Mouse (Mus musculus) embryonic fibroblast, embryonic 13.5 days (primary cell): ENCODE results near the gene Cdc26. TPM values are rescaled to one million over a fixed set of nuclear protein-coding genes. Genes with fewer than 3 reads are reported as not detected.
A peak's percentile ranks its signal among the peaks of the same experiment; 100 is the strongest.

ENCODE experiments used
- H3K27ac ChIP-seq: 2 replicates; pipeline ENCODE4 v1.5.1; 2012; ENCODE audit warnings: low read length, control low read depth, inconsistent platforms; ENCODE audit not compliant: insufficient read depth
- H3K4me1 ChIP-seq: 2 replicates; pipeline ENCODE4 v1.6.1; 2011; ENCODE audit warnings: low read length; ENCODE audit not compliant: control insufficient read depth, insufficient read depth
- H3K4me3 ChIP-seq: 2 replicates; pipeline ENCODE4 v1.5.1; 2011; ENCODE audit warnings: mild to moderate bottlenecking, control low read depth, low read length; ENCODE audit not compliant: insufficient read depth
- CTCF ChIP-seq: IDR thresholded peaks from 2 replicates; pipeline ENCODE4 v1.5.1; 2011; ENCODE audit warnings: mild to moderate bottlenecking, control low read depth, low read length, moderate library complexity, borderline replicate concordance; ENCODE audit not compliant: insufficient read depth
- POLR2A ChIP-seq: IDR thresholded peaks from 2 replicates; pipeline ENCODE4 v1.6.1; 2011; ENCODE audit warnings: low read depth, mild to moderate bottlenecking, control low read depth, low read length, moderate library complexity
- polyA plus RNA-seq: library from polyadenylated mRNA; stranded (reverse); fragments of >200 nt; gene quantifications from 2 replicates; pipeline ENCODE4 v1.2.4, GENCODE M21; 2011; ENCODE audit warnings: low read depth; ENCODE audit not compliant: missing spikeins, insufficient read length

The Cdc26 gene
- polyA plus RNA-seq, 1 experiment = 94.3 TPM

DNA sequence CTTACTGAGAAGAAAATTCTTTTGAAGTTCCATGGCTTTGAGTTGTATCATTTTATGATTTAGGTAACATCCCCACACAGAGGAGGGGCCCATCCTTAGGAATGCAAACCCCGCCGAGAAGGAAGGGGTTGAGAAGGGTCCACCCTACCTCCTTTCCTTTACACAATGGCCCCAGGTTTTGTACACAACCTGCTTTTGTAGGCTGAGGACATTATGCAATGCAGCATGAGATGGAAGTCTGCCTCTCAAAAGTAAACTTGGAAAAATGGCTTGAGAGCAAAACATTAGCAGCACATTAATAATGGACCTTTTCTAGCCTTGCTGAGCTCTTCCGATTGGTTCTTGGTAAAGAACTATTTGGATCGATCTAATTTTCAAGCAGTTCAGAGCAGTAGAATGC lies 42.2 kb downstream of the Cdc26 start:
- TF ChIP-seq POLR2A (no peak), CTCF (no peak)
- no peak overlapping the region for H3K27ac ChIP-seq
- no peak overlapping the region for H3K4me3 ChIP-seq
- H3K4me1 ChIP-seq = no peaks in the 10 kb centered on the region

DNA sequence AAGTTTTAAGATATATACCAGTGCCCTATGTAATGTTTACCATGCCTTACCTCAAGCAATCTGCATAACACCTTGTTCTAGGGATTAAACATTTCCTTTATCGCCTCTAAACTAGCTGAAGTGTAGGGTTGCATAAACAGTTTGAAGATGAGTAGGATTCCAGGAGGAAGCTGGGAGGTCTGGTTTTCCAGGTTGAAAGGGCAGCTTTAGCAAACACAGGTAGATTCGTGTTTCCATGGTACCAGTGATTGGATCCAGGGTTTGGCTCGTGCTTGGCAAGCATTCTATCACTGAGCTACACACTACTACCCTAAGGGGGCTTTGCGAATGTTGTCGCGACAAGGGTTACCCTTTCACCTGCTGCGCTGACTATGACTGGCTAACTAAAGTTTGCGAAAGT lies 44.1 kb downstream of the Cdc26 start:
- H3K27ac ChIP-seq = no peak overlapping the region
- no peaks in the 10 kb centered on the region for H3K4me1 ChIP-seq
- TF ChIP-seq POLR2A (no peak), CTCF (no peak)
- H3K4me3 ChIP-seq = no peak overlapping the region

DNA sequence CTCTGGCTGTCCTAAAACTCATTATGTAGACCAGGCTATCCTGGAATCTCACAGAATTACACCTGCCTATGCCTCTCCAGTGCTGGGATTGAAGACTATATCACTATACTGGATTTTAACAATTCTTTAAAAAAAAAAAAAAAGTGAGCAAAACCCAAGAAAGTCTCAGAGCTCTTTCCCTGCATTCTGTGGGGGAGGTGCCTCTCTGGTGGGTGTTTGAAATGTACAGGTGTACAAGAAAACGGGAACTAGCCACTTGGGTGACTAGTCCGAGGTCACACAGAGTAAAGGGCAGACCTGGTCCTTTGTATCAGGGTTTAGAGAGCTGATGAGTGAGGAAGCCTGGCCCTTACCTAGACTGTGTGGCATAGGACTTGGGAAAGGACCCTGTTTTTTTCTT lies 46.0 kb downstream of the Cdc26 start:
- Histone ChIP-seq H3K27ac (no peak overlapping the region), H3K4me3 (no peak overlapping the region), H3K4me1 (no peaks in the 10 kb centered on the region)
- TF ChIP-seq POLR2A = no peak
- TF ChIP-seq CTCF = no peak

- H3K4me1 ChIP-seq = no peaks in the 10 kb centered on the region
- no peak overlapping the region for H3K27ac ChIP-seq
- TF ChIP-seq CTCF (no peak), POLR2A (no peak)
- H3K4me3 ChIP-seq = peak overlapping the region; percentile 87
These were observed 46.4 kb downstream of the Cdc26 start for GRCm38 (mm10) chr4:62361997-62362396.

- Histone ChIP-seq H3K4me1 (no peaks in the 10 kb centered on the region), H3K27ac (no peak overlapping the region), H3K4me3 (peak overlapping the region; percentile 87)
- TF ChIP-seq CTCF (no peak), POLR2A (no peak)
These were observed 46.9 kb downstream of the Cdc26 start for GRCm38 (mm10) chr4:62361571-62361970.

GRCm38 (mm10) chr4:62360805-62361455 lies 47.5 kb downstream of the Cdc26 start:
- TF ChIP-seq POLR2A (no peak), CTCF (no peak)
- H3K27ac ChIP-seq = peak overlapping the region; percentile 22
- H3K4me3 ChIP-seq = peak overlapping the region; percentile 87
- no peaks in the 10 kb centered on the region for H3K4me1 ChIP-seq

GRCm38 (mm10) chr4:62360088-62360804 lies 48.2 kb downstream of the Cdc26 start, which contains the start of the genes Fkbp15 and Slc31a1:
TSS of gene Fkbp15 (minus strand) at chr4:62360548.
TSS of gene Slc31a1 (plus strand) at chr4:62360727.
- Histone ChIP-seq H3K4me1 (no peaks in the 10 kb centered on the region), H3K27ac (peak within 1 kb of the TSS; percentile 55), H3K4me3 (peak within 1 kb of the TSS; percentile 87)
- TF ChIP-seq POLR2A (peak; percentile 80), CTCF (no peak)

DNA sequence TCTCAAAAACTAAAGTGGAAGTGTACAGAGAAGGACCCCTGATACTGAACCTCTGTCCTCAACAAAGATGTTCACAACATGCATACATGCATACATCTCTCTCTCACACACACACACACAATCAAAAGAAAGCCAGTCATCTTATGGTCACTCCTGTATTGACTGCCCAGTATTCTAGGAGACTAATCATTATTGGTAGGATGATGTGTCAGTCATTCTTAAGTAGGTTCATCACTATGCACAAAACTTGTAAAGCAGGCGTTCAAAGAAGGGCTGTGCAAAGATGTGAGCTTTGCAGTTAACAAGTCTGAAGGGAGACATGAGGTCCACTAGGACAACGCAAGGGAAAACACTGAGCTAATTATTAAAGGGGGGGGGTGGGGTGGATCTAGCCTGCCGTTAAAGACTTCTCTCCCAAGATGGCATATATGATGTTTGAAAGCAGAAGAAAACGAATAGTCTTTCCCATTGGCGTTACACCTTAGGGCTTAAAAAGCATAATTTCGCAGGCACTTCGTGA lies 49.1 kb downstream of the Cdc26 start:
- Histone ChIP-seq H3K4me3 (peak overlapping the region; percentile 63), H3K27ac (peak overlapping the region; percentile 55), H3K4me1 (no peaks in the 10 kb centered on the region)
- TF ChIP-seq POLR2A = no peak
- no peak for TF ChIP-seq CTCF

- Histone ChIP-seq H3K4me1 (no peaks in the 10 kb centered on the region), H3K4me3 (no peak overlapping the region), H3K27ac (no peak overlapping the region)
- TF ChIP-seq CTCF (no peak), POLR2A (no peak)
These were observed 50.8 kb downstream of the Cdc26 start for GRCm38 (mm10) chr4:62357631-62358148.

DNA sequence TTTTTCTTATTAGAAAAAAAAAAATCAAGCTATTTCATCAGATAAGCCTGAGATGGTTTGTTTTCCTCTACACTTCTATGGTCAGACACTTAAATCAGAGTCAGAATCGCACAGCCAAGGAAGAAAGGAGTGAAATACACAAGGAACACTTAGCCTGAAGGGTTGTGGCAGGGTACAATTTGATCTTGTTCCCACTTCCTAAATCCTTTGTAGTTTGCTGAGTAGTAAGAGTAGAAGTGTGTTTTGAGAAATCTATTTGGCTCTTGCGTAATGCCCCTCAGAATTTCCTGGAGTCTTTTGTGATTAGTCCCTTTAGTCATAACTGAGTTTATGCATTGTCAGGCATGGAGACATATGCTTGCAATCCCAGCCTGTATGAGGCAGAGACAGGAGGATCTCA lies 59.1 kb downstream of the Cdc26 start:
- no peak overlapping the region for H3K27ac ChIP-seq
- no peak overlapping the region for H3K4me3 ChIP-seq
- TF ChIP-seq CTCF (no peak), POLR2A (no peak)
- H3K4me1 ChIP-seq = no peaks in the 10 kb centered on the region
